Mouse (Mus musculus) liver, postnatal 0 days (tissue): Measurements from ENCODE around the gene Pde6g.

Source experiments
- CTCF ChIP-seq: sonication (generic); IDR thresholded peaks from 2 replicates; pipeline ENCODE4 v1.5.1; 2016; ENCODE audit warnings: antibody characterized with exemption, low read depth
- EP300 ChIP-seq: IDR thresholded peaks from 2 replicates; pipeline ENCODE4 v1.6.1; 2016; ENCODE audit warnings: antibody characterized with exemption, low read depth, mild to moderate bottlenecking

DNA sequence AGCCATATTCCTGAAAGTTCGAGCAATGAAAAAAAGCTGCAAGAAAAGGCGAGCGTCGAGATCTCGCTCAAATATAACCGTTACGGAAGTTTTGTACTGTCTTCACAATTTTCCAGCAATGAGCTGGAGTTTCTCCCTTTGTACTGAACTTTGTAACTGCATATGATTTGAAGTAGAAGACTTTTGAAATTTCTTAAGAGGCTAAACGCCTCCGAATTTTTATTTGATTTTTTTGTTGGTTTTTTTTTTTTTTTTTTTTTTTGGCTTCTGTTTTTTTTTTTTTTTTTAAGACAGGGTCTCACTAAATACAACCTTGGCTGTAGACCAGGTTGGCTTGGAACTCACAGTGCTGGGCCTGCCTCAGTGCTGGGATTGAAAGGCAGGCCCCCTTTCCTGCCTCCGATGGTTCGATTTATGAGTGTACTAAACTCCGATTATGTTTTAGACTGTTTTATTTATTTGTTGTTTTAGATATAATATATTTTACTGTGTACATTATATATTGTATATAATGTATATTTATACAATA, 15.4 kb downstream of the Pde6g start:
- TF ChIP-seq CTCF (no peak), EP300 (no peak)
